Mouse (Mus musculus) olfactory bulb, adult 2 months (tissue): ENCODE data around the gene Hcn3.

ENCODE experiments used
- CTCF ChIP-seq: fragments of 200-500 bp; IDR thresholded peaks from 2 replicates; pipeline ENCODE4 v1.5.1; 2012; ENCODE audit warnings: low read depth, mild to moderate bottlenecking, low read length, moderate library complexity; ENCODE audit not compliant: insufficient read depth
- POLR2A ChIP-seq: fragments of 200-500 bp; IDR thresholded peaks from 2 replicates; pipeline ENCODE4 v1.6.1; 2012; ENCODE audit warnings: mild to moderate bottlenecking, low read depth, low read length, moderate library complexity; ENCODE audit not compliant: insufficient read depth

- TF ChIP-seq CTCF (no peak), POLR2A (no peak)
These were observed 27.2 kb upstream of the Hcn3 start for GRCm38 (mm10) chr3:89187197-89187596.
